Mouse (Mus musculus) activated CD4-positive, CD25-positive, alpha-beta regulatory T cell, adult 4 months (primary cell): Measurements from ENCODE around the gene Alox12. TPM values are rescaled to one million over a fixed set of nuclear protein-coding genes. Genes with fewer than 3 reads are reported as not detected.

ENCODE experiments used
- ATAC-seq: one replicate; pipeline ENCODE4 v1.8.0; 2017
- polyA plus RNA-seq, 2 experiments: library from polyadenylated mRNA; unstranded; fragments of 100-300 nt; shearing (Covaris generic); gene quantifications; one replicate each; pipeline ENCODE4 v1.2.1; 2017

The Alox12 gene
- not detected for polyA plus RNA-seq

DNA sequence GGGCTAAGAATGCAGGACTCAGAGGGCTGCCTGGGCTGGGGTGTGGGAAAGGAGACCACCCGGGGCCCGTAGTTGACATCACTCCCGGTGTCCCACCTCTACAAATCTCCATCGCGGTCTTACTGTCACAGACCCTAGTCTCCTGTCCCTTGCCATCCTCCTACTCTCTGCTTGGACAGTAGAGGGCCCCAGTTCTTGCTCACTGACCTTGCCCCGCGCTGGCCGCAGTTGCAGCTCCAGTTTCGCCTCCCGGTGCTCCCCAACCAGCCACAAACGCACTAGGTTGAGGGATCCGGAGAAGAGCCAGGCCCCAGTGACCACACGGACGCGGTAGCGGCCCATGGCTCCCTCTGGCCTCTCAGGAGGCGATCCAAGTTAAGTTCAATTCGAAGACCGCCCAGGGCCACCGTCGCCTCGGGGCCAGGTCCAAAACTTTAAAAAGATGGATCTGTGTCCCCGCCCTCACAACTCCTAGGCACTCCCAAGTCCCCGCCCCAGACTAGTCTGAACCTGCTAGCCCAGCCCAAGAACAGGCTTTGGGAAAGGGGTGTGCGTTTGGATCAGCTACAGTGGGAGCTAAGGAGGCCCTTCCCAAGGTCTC lies at the start of gene Alox12:
Gene Alox12 (minus strand): TSS at position 423 of the 601 bp plus-strand sequence.
- no peak for ATAC-seq

DNA sequence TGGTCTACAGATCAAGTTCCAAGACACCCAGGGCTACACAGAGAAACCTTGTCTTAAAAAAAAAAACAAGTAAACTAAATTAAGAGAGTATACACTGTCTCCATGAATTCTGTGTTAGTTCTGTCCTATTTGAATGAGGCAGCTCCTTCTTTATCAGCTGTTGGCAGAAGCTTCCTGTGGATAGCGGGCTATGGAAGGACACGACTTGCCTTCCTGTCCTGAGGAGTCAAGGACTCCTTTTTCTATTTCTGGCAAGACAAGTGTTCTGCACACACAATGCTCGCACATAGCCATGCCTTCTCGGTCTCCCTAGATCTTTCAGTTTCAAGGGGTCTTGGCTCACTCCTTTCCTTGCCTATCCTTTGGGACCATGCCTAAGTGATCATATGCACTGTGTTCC lies 47.1 kb upstream of the Alox12 start:
- ATAC-seq = no peak

DNA sequence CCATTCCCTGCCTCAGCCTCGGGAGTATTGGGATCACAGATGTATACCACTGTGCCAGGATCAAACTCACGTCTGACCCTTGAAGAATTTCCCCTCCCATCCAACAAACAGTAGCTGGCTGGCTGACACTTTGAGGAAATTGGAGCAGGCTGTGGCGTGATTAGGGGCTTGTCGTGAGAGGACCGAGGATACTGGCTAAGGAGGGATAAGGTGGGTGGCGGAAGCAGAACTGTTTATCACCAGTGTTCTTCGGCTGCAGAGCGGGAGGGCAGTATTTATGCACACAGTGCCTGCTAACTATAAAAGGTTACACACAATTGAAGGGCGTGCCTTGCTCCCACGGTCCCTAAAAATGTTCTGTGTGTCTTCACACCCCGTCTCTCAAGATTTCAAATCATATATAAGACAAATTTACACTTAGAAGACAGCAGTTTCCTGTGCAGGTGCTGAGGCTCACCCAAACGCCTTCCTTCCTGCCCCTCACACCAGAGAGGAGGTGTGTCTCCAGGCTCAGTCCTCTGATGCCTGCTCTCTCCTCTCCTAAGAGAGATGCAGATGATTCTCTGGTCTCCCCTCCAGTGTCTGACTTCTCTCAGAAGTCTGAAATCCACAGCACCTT lies 42.8 kb upstream of the Alox12 start:
- peak; percentile 69 for ATAC-seq

DNA sequence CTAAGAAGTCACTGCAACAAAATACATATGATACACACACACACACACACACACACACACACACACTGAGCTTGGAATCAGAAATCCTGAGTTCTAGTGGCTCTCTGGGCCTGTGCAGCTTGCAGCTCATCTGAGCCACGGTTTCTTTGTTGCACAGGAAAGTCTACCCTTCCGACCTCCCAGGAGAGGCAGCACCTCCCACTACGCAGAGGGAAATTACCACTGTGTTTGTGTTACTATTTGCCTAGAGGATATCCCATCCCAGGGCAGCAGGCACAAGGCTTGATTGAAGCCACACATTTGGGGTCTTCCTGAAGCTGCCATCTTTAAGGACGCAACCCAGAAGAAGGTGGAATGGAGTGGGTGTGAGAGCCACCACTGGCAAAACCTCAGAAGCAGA lies 42.3 kb upstream of the Alox12 start:
- no peak for ATAC-seq

DNA sequence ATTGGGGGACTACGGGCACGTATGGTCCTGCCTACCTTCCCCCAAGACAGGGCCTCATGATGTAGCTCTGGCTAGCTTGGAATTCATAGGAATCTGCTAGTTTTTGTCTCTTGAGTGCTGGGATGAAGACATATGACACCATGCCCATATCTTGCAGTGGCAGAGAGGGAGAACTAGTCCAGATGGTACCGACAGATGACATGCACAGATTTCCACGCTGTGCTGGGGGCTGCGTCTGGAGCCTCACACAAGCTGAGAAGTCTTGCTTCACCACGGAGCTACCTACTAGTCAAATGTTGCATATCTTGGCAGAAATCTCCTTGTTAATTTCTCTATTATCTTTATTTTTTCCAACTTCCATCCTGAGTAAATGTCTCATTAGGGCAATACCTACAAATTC lies 38.7 kb upstream of the Alox12 start:
- ATAC-seq = no peak

DNA sequence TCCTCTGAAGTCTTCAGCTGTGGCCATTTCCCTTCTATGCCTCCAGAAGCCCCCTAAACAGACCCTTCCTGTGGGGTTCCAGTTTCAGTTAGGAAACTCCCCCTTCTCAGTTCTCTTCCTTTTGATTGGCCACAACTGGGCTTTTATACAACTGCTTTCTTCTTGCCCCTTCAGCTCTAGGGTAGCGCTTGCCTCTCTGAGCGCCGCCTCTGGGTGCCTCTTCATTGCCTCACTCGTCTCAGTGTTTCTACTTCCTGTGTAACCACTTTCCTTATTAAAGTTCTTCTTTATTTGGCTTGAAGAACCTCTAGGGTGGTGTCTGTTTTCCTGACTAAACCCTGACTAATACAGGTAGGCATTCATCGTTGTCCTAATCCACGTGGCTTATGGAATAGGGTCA lies 36.1 kb upstream of the Alox12 start:
- no peak for ATAC-seq

DNA sequence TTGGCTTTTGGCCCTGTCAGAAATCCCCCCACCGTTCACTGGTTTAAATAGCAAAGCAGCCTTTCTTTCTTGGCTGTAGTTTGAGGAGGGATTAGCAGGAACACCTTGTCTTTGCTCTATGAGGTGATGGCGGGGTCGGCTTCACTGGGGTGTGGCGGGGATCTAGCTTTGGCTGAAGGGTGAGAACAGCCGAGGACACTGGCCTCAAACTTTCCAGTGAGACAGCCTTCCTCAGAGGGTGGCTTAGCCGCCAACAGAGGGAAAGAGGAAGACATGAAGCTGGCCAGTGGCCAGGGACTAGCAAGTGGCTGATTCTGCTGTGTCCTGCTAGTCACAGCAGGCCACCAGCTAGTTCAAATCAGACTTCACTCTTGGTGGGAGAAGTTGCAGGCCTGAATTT lies 34.1 kb upstream of the Alox12 start:
- ATAC-seq = no peak

DNA sequence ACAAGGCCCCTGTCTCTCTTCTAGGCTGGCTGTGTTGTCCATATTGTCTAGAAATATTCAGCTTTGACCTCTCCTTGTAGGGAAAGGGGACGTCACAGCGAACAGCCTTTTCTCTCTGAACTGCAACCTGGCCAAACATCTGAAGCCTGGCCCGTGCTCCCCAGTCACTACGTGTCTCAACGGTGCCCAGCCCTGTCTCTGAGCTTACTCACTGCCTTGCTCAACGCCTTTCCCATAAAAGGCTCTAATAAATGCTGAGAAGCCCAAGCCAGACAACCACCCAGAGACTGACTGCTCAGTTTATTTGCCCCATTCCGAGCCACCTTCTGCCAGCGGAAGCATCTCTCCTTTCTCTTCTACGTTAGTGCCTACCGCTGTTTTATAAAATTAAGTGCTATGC lies 32.9 kb upstream of the Alox12 start:
- ATAC-seq = no peak

DNA sequence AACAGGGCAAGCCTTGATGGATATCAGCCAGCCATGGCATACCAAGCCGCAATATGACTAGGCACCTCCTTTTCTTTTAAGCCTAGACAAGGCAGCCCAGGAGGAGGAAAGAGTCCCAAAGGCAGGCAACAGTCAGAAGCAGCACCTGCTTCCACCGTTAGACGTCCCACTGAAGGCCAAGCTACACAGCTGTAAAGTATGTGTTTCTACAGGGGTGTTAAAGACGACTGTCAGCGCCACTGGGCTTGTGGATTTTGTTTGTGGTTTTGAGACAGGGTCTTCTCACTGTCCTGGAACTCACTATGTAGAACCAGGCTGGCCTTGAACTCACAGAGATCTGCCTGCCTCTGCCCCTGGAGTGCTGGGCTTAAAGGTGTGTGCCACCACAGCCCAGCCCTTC lies 30.5 kb upstream of the Alox12 start:
- no peak for ATAC-seq

DNA sequence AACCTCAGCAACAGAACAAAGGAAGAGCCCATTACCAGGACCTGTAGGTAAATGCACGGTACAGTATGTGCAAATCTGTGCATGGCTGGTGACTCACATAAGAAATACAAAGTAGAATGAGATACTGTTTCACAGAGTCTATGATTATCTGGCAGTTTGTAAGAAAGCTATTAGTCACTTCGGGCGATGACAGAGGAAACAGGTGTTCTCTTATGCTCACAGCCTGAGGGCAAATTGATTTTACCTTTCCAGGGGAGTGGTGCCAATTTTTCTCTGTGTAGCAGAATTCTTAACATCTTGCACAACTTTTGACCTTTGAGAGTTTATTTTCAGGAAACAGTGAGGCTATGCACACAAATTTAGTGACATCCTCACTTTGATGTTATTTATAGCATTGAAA lies 29.6 kb upstream of the Alox12 start:
- ATAC-seq = no peak

DNA sequence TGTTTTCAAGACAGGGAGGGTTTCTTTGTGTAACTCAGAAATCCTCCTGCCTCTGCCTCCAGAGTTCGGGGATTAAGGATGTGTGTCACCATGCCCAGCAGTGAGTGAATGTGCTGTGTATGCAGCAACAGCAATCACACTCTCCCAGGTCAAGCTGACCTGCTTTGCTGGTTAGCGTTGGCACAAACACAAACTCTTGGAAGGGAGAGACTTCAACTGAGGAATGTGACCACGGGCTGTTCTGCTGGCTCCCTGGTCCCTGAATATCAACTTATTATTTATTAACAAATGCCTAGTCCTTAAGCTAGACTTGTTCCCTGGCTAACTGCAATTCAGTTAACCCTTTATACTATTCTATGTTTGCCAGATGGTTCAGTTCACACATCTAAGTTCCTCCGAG lies 28.5 kb upstream of the Alox12 start:
- ATAC-seq = no peak

DNA sequence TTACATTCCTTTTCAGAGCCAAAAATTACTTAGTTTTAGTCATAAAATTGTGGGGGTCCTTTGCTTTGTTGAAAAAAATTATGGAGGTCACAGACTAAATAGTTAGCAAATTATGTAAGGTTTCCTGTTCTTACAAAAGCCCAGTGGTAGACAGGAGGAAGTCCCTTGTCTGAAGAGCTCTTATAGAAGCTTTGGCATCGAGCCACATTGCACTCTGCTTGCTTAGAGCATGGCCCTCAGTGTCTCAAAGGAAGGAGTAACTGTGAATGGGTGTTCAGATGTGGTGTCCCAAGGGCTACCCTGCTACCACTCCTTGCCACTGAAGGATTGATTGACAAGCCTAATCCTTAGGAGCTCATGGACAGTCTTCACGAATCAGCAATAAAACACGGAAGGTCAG lies 25.3 kb upstream of the Alox12 start:
- no peak for ATAC-seq

DNA sequence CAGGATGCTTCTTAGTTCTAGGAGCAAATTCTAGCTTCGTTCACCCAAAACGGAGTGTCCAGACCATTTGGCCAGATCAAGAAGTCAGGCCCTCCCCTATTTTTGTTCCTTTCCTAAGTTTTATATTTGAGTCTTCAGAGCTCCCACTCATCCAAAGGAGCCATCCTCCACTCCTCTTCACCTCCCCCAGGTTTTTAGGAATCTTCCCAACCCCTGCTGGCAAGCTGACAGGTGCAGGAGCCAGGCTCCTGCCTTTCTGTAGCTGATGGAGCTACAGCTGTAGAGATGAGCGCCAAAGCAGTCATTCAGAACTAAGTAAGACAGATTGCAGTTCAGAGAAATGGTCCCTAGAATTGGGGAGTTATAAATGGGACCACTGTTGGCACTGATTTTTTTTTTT lies 23.8 kb upstream of the Alox12 start:
- ATAC-seq = no peak

DNA sequence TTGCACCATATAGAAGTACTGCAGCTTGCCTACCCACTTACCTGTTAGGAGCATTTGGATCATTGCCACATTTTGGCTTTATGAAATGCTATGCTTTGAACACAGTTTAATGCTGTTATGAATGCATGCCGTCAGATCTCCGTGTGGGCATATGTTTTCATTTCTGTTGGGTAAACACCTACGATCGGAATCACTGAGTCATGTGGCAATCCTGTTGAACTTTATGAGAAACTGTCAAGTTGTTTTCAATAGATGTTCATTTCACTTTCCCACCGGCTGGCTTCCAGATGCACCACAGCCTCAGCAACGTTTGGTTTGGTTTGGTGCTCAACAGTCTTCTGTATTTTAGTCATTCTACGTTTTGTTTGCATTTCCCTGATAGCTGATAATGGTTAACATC lies 16.5 kb upstream of the Alox12 start:
- ATAC-seq = no peak

DNA sequence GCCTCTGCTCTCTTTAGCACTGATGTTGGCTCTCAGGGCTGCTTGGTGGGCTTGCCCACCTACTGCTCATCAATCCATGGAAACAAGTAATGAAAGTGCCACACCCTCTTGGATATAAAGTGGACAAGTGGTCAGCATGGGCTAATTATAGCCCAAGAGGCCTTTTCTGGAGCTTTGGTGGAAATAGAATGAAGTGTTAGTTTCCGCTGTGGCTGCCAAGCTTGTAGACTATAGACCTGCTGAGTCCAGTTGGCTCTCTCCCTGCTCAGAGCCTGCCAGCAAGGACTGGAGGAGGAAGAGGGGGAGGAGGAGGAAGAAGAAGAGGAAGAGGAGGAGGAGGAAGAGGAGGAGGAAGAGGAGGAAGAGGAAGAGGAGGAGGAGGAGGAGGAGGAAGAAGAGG lies 11.3 kb upstream of the Alox12 start:
- no peak for ATAC-seq

DNA sequence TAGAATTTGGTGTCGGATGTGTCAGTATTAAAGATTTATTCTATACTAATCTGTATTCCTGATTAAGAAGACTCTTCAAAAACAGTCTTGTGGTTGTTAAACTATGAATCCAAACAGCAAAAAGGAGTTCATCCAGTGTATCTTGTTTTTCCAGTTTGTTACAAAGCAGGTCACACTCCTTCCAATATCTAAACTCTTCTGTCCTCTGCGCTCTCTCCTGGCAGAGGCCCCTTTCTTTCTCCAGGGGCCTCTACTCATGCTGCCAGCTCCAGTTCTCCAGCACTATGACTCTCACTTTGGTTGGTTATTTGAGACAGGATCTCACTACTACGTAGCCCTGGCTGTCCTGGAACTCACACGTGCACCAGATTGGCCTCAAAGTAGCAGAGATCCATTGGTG lies 10.7 kb upstream of the Alox12 start:
- ATAC-seq = no peak

DNA sequence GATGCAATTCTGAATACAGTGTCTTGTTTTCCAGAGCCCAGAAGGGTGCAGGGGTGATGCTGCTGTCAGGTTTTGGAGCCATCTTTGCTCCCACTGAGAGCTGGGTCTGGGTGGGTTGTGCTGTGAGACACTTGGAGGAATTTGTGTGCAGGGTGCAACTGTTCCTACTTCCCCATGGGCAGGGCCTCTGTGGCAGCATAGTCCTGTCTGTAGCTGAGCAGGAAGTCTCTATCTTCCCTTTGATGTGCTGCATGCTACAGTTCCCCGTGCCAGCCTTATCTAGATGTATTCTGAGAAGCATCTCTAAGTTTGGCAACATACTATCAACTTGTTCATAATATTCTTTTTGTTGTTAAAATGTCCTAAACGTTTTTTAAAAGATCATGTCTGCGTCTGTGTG lies 10.1 kb upstream of the Alox12 start:
- ATAC-seq = peak; percentile 71

DNA sequence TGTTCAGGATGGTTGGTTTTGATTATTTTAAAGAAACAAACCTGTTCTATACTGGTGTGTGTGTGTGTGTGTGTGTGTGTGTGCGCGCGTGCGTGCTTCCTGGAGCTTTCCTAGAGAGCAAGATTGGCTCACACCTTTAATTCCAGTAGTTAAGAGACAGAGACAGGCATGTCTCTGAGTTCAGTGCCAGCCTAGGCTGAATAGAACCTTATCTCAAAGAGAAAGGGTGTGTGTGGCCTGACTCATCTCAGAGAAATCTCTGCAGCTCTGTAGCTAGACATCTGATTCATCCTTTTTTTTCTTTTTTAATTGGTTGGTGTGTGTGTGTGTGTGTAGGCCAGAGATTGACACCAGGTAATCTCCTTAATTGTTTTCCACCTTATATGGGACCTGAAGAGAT lies 3.9 kb upstream of the Alox12 start:
- no peak for ATAC-seq

DNA sequence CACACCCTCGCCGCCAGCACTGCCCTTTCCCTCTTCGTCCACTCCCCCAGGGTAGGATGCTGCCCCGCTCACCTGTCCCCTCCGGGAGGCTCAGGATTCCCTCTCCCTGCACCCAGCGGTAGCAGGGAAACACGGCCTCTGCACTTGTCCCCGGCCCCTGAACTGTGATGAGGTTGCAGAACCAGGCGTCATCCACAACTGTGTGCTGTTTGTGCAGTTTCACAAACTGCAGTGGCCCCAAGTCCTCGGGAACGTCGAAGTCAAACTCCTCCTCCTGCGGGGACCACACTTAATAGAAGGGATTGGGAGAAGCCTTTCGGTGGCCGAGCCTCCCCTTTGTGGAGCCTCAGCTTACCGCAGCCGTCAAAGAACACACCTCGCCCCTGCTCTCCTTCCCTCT lies 816 bp downstream of the Alox12 start:
- no peak for ATAC-seq

DNA sequence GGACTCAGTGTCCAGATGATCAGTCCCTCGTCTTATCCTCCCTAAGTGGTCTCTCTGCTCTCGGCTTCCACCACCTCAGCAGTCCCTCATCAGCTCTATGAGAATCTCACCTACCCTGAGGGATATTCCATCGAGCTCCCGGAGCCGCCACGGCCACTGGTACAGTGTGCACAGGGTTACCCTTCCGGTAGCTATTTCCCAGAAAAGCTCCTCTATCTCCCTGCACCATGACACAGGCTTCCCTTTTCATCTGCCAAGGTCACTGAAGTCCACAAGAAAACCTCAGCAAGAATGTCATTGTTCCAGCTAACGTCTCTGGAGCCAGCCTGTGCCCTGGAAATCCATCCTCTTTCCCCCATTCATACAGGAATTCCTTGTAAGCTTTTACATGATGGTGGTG lies 3.3 kb downstream of the Alox12 start:
- ATAC-seq = no peak

DNA sequence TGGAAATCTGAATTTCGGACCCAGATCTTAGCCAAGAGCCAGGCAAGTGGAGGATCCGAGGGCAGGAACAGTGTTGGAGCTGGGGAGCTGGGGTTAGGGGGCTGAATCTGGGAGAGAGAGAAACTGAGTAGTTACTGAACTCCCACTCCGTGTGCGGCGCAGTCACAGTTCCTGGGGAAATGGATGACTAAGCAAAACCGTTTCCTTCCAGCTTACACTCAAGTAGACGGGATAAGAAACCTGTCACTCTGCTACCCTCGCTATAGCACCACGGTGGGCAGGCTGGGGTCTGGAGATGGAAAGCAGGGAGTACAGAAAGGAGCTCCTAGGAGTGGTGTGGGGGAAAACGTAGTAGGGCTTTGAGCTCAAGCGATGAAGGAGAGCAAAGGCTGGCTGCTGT lies 5.0 kb downstream of the Alox12 start:
- ATAC-seq = no peak

DNA sequence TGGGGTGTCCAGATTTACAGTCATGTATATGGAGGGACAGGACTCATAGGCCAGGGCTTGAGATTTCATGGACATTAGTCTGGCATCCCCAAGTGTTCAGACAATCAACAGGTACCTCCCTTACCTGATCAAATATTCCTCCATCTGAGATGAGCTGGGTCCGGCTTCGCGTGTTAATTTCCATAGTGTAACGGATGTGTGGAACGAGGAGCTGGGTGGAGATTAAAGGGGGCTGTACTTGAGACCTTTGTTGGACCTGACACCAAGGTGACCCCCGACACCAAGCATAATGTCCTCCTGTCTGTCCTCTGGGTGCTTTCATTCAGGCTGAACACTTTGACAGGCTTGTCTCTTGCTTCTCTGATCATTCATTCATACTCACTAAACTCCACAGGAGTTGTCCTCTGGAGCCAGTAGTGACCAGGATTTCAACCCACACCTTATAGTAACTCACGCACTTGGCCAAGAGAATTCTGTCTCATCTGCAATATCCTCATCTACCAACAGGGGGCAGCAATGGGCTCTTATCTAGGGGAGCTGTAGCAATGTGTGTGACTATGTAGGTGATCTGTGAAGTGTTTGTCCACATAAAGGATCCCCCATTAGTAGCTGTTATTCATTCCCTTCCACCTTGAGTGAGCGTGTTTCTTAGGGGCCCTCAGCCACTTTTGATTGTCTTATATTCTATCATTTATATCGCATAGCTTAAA lies 7.9 kb downstream of the Alox12 start:
- no peak for ATAC-seq

DNA sequence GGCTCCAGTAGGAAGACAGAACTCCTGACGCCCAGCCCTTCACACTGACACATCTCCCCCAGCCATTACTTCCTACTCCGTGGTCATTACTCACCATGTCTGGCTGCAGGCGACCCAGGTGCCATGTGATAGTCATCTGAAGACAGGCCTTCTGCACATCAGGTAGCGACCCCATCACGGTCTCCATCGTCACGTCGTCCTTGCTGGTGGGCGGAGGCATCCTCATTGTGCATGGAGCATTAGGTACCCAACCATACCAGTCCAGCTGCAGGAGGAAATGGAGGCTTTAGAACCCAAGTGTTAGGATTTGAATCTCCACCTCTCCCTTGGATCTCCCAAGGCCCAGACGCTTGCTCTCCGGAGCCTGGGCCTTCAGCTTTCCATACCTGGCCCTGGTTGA lies 12.6 kb downstream of the Alox12 start:
- ATAC-seq = no peak

DNA sequence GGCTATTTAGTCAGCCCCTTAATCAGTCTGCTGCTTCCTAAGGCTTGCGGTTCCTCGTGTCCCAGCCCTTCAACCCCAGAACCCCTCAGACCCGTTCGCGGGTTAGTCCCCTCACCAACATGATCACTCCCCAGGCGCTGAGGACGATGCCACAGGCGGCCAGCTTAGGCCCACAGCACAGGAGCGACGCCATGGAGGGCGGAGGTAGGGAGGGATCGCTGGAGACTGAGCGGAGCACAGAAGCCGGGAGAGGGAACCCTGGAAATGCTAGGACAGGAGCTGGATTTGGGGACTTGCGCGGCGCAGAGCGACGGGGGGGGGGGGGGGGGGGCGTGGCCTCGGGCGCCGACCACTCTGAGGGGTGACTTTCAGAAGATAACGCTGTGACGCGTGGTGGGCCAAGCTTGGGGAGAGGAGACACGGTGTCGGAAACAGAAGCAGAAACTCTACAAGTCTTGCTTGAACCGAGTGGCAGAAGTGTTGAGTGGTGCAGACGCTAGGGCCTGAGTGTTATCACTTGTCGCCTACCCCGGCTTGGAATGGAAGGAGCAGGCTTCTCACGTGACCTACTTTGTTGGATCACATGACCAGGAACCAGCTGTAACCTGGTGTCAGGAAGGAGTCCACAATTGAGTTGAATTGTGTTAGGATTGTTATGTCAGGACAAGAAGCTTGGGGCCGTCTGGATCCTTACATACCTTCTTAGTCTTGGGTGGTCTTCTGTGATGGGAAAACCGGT lies 15.4 kb downstream of the Alox12 start, which contains the start of the genes Gm21988 and Rnasek:
Gene Gm21988 (minus strand): TSS at position 290 of the 739 bp plus-strand sequence.
Gene Rnasek (minus strand): TSS at position 302 of the 739 bp plus-strand sequence.
- ATAC-seq = peak; percentile 45
